Mouse (Mus musculus) forebrain, embryonic 15.5 days (tissue): ENCODE results near the gene Arhgef3. TPM values are rescaled to one million over a fixed set of nuclear protein-coding genes. Genes with fewer than 3 reads are reported as not detected.

ENCODE experiments used
- ATAC-seq: fragments of 200-750 bp; cut with Nextera tagmentation; replicated peaks from 2 replicates; pipeline ENCODE4 v1.8.0; 2017; ENCODE audit warnings: mild to moderate bottlenecking, moderate TSS enrichment, moderate library complexity
- H3K27ac ChIP-seq: fragments of 300-500 bp; sonication (generic); replicated peaks from 2 replicates; pipeline ENCODE4 v1.5.1; 2015; ENCODE audit warnings: mild to moderate bottlenecking, inconsistent platforms
- H3K27me3 ChIP-seq: fragments of 300-500 bp; sonication (generic); 2 replicates; pipeline ENCODE4 v1.6.1; 2015; ENCODE audit warnings: inconsistent platforms
- H3K36me3 ChIP-seq: fragments of 300-500 bp; sonication (generic); 2 replicates; pipeline ENCODE4 v1.6.1; 2015; ENCODE audit warnings: mild to moderate bottlenecking, inconsistent platforms
- H3K4me1 ChIP-seq: fragments of 300-500 bp; sonication (generic); 2 replicates; pipeline ENCODE4 v1.6.1; 2015; ENCODE audit warnings: inconsistent platforms
- H3K4me2 ChIP-seq: fragments of 300-500 bp; sonication (generic); replicated peaks from 2 replicates; pipeline ENCODE4 v1.6.1; 2015; ENCODE audit warnings: mild to moderate bottlenecking, inconsistent platforms
- H3K4me3 ChIP-seq: fragments of 300-500 bp; sonication (generic); 2 replicates; pipeline ENCODE4 v1.5.1; 2015; ENCODE audit warnings: mild to moderate bottlenecking, inconsistent platforms
- H3K9ac ChIP-seq: fragments of 300-500 bp; sonication (generic); replicated peaks from 2 replicates; pipeline ENCODE4 v1.6.1; 2015; ENCODE audit warnings: mild to moderate bottlenecking, inconsistent platforms
- H3K9me3 ChIP-seq: fragments of 300-500 bp; sonication (generic); 2 replicates; pipeline ENCODE4 v1.6.1; 2016; ENCODE audit warnings: inconsistent platforms
- WGBS: fragments of 180-500 bp; shearing (Covaris S2); methylation state at CpG from one replicate; pipeline ENCODE4 v1.1.7; 2015; ENCODE audit warnings: mixed read lengths; 5-methylcytosine and 5-hydroxymethylcytosine counted together
- polyA plus RNA-seq: library from polyadenylated mRNA; unstranded; fragments of >200 nt; fragmentation: Nextera tagmentation; extraction: Ambion mirVana; gene quantifications from 2 replicates; pipeline ENCODE4 v1.2.1, GENCODE M21; 2015

Gene Arhgef3
- polyA plus RNA-seq, 1 experiment from 2014 or later, result 4.9 TPM

DNA sequence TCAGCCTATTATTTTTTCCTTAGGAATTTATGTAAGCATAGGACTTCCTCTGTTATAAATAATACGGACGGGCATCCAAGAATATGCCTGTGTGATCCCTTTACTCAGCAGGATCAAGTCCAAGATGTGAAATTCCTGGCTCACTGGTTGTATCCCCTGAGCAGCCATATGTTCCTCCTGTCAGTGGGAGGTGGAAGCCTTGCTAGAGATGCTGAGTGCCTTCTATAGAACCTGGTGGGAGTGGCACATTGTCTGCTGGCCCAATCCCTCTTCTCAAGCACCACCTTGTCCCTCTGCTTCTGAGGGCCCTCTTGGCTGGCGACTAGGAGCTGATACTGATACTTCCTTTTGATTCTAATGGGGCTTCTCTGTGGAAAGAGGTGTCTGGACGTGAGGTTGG lies 155.1 kb downstream of the Arhgef3 start:
- Histone ChIP-seq H3K27me3 (no peaks in the 10 kb centered on the region), H3K36me3 (no peaks in the 10 kb centered on the region), H3K4me3 (no peak overlapping the region), H3K9ac (no peak overlapping the region), H3K4me1 (peaks cover 15% of the 10 kb centered on the region), H3K9me3 (no peaks in the 10 kb centered on the region), H3K27ac (no peak overlapping the region), H3K4me2 (no peak overlapping the region)
- 69% methylated on average over 4 of the region's 4 CpGs for WGBS
- ATAC-seq, result no peak

DNA sequence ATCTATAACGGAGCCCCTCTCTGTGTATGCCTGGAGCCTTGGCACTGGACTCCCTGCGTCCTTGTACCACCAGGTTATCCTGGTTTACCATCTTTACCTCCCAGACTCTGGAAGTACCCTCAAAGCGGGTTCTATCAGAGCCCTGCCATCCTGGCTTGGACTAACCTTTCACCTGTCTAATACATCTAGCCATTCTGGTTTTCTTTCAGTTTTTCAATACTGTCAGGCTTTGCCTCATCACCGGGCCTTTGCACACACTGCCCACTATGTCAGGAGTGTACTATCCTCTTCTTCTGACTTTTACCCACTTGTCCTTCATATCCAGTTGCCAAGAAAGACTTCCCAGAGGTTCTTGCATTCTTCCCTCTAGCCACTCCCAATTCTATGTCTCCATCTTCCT lies 155.8 kb downstream of the Arhgef3 start:
- 95% methylated on average over 4 of the region's 4 CpGs for WGBS
- H3K4me2 ChIP-seq, result no peak overlapping the region
- no peak overlapping the region for H3K9ac ChIP-seq
- H3K27me3 ChIP-seq, result no peaks in the 10 kb centered on the region
- no peak overlapping the region for H3K4me3 ChIP-seq
- no peak for ATAC-seq
- peaks cover 15% of the 10 kb centered on the region for H3K4me1 ChIP-seq
- H3K9me3 ChIP-seq, result no peaks in the 10 kb centered on the region
- no peaks in the 10 kb centered on the region for H3K36me3 ChIP-seq
- no peak overlapping the region for H3K27ac ChIP-seq

DNA sequence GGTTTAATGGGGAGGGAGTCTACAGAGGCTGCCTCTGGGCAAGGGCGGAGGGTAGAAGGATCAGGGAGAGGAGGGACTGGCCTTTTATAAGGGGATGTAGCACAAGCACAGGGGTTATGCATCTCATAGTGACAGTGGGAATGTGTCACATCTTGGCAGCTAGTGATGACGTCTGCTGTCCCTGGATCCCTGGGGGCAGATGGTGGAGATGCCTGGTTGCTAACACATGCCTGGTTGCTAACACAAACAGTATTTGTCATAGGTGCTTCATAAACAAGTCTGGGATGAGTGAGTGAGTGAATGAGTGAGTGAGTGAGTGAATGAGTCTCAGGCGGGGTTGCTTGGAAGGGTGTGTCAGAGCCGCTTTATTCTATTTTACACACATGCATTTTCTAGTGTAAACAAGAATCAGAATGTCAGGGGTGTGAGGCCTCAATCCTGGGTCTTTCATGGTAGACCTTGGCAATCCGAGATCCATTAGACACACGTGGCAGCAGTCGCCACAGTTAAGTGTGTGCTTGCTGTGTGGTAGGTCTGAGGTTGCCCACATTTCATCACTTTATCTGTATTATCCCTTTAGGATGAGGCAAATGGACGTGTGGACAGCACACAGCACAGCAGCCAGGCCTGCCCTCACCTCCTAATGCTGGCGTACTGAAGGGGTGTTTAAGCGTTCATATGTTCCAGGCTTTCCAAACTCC lies 156.8 kb downstream of the Arhgef3 start:
- ATAC-seq, result no peak
- no peaks in the 10 kb centered on the region for H3K27me3 ChIP-seq
- no peak overlapping the region for H3K4me2 ChIP-seq
- H3K4me1 ChIP-seq, result peaks cover 15% of the 10 kb centered on the region
- WGBS, result 63% methylated on average over 10 of the region's 10 CpGs
- no peak overlapping the region for H3K27ac ChIP-seq
- H3K4me3 ChIP-seq, result no peak overlapping the region
- no peaks in the 10 kb centered on the region for H3K9me3 ChIP-seq
- no peak overlapping the region for H3K9ac ChIP-seq
- H3K36me3 ChIP-seq, result no peaks in the 10 kb centered on the region

DNA sequence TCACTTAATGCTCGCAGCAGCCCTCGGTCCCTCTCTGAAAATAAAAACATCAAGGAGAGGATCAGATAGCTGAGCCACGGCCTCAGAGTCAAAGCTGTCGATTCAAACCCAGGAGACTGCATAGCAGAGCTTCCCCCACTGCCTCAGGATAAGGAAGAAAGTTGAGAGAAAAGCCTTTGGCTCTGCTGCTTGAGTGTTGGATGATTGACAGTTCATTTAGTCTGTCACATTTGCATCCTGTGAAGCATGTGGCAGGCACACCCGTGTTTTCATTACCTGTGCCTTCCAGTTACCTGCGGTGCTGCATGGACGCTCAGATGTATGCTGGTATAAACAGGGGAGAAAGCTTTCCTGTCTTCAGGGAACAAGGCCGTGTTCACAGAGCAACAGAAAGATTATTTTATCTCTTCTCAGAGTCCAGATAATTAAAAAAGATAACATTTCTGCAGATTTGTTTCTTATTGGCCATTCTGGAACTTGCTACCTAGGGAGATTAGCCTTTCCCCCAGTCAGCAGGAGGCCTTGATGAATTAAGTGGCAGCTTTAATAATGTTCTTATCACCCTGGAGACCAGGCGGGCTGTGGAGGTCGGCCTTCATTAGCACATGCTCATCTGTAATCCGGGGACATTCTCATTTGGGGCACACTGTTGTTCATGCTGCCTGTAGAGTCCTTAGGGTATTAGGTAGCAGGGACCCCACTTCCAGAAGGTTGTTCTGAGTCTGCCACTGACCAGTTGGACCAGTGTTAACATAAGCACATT lies 157.6 kb downstream of the Arhgef3 start:
- Histone ChIP-seq H3K4me3 (no peak overlapping the region), H3K4me2 (no peak overlapping the region), H3K9me3 (no peaks in the 10 kb centered on the region), H3K27ac (no peak overlapping the region), H3K36me3 (no peaks in the 10 kb centered on the region), H3K27me3 (no peaks in the 10 kb centered on the region), H3K9ac (no peak overlapping the region), H3K4me1 (peaks cover 15% of the 10 kb centered on the region)
- no peak for ATAC-seq
- WGBS, result 12% methylated on average over 11 of the region's 11 CpGs

DNA sequence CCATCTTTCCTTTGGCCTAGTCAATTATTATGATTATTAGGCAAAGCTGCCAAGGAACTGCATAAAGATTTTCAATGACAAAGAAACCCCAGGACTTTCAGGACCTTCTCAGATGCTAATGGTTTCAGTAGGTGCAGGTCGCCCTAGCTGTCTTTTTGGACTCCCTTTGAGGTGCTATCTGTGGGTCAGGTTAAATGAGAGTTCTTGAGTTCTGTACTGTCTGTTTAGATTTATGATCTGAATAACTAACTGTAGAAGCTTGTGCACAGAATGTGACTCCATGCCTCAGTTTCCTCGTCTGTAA lies 158.1 kb downstream of the Arhgef3 start:
- H3K27ac ChIP-seq, result no peak overlapping the region
- 54% methylated on average over 2 of the region's 2 CpGs for WGBS

DNA sequence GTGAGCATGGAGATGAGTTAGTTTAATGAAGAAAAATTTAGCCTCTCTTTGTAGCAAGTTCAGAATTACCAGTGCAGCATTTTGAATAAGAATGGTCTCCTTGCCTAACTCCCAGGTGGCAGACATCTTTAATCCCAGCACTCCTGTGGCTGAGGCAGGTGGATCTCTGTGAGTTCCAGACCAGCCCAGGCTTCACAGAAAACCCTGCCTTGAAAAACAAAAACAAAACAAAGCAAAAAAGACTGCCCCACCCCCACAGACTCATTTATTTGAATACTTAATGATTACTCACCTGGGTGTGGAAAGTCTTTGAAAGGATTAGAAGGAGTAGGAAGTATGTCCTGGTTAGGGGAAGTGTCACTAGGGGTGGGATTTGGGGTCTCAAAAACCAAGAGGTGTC lies 158.5 kb downstream of the Arhgef3 start:
- ATAC-seq, result no peak
- H3K9me3 ChIP-seq, result no peaks in the 10 kb centered on the region
- no peak overlapping the region for H3K27ac ChIP-seq
- no peak overlapping the region for H3K4me2 ChIP-seq
- no peaks in the 10 kb centered on the region for H3K36me3 ChIP-seq
- H3K9ac ChIP-seq, result no peak overlapping the region
- no peaks in the 10 kb centered on the region for H3K27me3 ChIP-seq
- no peak overlapping the region for H3K4me3 ChIP-seq
- peaks cover 15% of the 10 kb centered on the region for H3K4me1 ChIP-seq

More for the DNA sequence above, 158.1 kb downstream of the Arhgef3 start:
- Histone ChIP-seq H3K36me3 (no peaks in the 10 kb centered on the region), H3K4me3 (no peak overlapping the region), H3K27me3 (no peaks in the 10 kb centered on the region), H3K4me1 (peaks cover 15% of the 10 kb centered on the region), H3K9me3 (no peaks in the 10 kb centered on the region), H3K9ac (no peak overlapping the region), H3K4me2 (no peak overlapping the region)
- ATAC-seq, result no peak

DNA sequence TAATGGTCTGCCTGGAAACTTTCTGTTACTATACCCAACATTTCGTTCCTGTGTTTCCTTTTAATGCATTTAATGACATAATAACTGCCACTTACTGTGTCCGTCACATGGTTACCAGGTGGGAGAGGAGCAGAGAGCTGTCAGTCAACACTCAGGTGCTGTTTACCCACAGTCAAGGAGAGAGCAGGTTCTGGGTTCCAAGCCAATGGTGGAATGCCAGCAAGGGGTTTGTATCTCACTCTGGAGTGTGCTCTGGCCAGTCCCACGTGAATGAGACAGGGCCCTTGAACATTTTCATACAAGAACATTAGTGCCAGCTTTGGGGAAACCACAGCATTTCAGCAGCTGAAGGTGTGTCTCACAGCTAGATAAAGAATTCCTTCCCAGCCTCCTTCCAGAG lies 162.6 kb downstream of the Arhgef3 start:
- H3K36me3 ChIP-seq, result no peaks in the 10 kb centered on the region
- no peak for ATAC-seq
- 87% methylated on average over 3 of the region's 3 CpGs for whole genome bisulfite sequencing
- no peak overlapping the region for H3K9ac ChIP-seq
- H3K9me3 ChIP-seq, result no peaks in the 10 kb centered on the region
- no peak overlapping the region for H3K27ac ChIP-seq
- H3K4me1 ChIP-seq, result peaks cover 3% of the 10 kb centered on the region
- H3K4me3 ChIP-seq, result no peak overlapping the region
- H3K27me3 ChIP-seq, result no peaks in the 10 kb centered on the region
- no peak overlapping the region for H3K4me2 ChIP-seq

DNA sequence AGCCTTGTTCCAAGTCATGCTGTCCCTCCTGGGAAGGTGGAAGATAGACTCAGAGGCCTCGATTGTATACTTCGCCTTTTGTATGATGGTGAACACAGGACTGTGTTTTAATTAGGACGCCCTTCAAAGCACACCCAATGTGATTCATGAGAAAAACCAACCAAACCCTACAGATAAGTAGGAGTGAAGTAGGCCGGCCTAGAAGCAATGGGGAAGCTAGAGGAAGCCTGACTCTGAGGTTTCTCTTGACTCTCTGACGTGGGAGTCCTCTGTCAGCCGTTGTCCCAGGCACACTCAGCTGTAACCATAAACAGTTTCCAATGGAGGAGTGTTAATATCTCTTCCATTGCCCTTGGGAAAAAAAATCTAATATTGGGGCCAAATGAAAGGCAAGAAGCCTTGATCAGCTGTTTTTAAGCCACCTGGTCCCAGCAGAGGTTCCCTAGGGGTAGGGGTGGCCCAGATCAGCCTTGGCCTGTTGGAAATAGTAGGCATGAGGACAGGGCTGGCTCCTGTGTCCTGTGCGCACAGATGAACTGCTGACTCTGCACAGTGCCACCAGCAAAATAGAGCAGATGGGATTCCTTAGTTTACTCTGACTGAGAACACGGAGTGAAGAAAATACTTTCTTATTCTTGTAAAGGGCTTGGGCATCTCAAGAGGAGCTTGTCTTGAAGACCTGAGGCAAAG lies 165.6 kb downstream of the Arhgef3 start:
- Histone ChIP-seq H3K27ac (no peak overlapping the region), H3K4me2 (no peak overlapping the region), H3K9ac (no peak overlapping the region), H3K36me3 (no peaks in the 10 kb centered on the region), H3K27me3 (no peaks in the 10 kb centered on the region), H3K4me3 (no peak overlapping the region), H3K4me1 (no peaks in the 10 kb centered on the region), H3K9me3 (no peaks in the 10 kb centered on the region)
- 87% methylated on average over 8 of the region's 8 CpGs for whole genome bisulfite sequencing
- ATAC-seq, result no peak

DNA sequence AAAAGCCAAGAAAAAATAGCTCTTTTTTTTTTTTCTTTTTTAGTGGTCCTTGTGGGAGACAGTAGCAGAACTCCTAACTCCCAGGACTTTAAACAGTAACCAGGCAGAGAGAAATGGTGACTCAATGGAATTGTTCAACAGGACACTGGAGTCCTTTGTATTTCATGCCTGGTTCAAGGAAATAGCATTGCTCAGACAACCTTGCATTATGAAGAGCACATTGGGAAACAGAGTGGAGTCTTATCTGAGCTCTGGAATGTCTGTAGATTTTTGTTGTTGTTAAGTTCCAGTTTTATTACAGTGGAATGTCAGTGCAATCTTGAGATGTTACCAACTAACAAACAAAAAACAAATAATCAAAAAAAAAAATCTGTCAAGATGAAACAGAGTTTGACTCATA lies 169.3 kb downstream of the Arhgef3 start:
- Histone ChIP-seq H3K27ac (no peak overlapping the region), H3K4me2 (no peak overlapping the region), H3K9me3 (no peaks in the 10 kb centered on the region), H3K4me1 (no peaks in the 10 kb centered on the region), H3K4me3 (no peak overlapping the region), H3K9ac (no peak overlapping the region), H3K27me3 (no peaks in the 10 kb centered on the region), H3K36me3 (no peaks in the 10 kb centered on the region)
- ATAC-seq, result no peak

DNA sequence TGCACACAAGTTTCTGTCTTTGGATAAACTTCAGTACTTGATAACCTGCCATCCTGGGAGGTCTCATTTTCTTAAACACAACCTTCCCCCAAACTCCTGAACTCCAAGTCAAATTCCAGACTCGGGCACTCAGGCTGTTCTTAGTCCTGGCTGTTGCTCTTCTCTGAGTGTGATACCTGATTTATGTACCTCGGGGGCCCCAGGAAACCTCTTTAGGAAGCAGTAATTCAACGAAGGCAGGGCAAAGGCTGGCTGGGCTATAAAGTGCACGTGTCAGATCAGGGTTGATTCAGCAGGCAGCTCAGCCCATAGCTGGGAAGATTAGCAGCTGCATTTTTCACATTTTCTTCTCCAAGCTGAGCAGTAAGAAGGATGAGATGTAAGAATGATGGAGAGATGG lies 171.5 kb downstream of the Arhgef3 start:
- H3K9ac ChIP-seq, result no peak overlapping the region
- no peak overlapping the region for H3K4me3 ChIP-seq
- no peak for ATAC-seq

DNA sequence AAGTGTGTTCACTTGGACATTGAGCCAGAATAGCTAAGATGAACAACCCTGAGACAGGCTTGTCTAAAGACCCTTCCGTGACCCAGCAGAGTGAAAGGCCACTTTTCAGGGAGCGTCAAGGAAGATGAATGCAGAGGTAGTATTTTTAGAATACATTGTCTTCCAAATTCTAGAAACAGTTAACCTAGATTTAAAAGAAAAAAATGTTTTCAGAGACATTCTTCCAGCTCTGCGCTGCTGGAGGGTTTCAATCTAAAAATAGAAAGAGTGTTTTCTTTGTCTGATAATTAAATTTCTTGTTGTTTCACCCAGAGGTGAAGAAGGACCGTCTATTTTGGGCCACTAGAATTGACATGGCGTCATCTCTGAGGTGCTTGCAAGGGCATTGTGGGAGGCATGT lies 174.4 kb downstream of the Arhgef3 start:
- no peak for ATAC-seq
- Histone ChIP-seq H3K4me1 (no peaks in the 10 kb centered on the region), H3K36me3 (no peaks in the 10 kb centered on the region), H3K9ac (no peak overlapping the region), H3K27me3 (no peaks in the 10 kb centered on the region), H3K4me3 (no peak overlapping the region), H3K9me3 (no peaks in the 10 kb centered on the region), H3K4me2 (no peak overlapping the region), H3K27ac (no peak overlapping the region)
- WGBS, result 83% methylated on average over 5 of the region's 5 CpGs

More for the DNA sequence above, 171.5 kb downstream of the Arhgef3 start:
- WGBS, result 70% methylated on average over 4 of the region's 4 CpGs
- Histone ChIP-seq H3K27ac (no peak overlapping the region), H3K27me3 (no peaks in the 10 kb centered on the region), H3K4me2 (no peak overlapping the region), H3K4me1 (no peaks in the 10 kb centered on the region), H3K9me3 (no peaks in the 10 kb centered on the region), H3K36me3 (no peaks in the 10 kb centered on the region)

DNA sequence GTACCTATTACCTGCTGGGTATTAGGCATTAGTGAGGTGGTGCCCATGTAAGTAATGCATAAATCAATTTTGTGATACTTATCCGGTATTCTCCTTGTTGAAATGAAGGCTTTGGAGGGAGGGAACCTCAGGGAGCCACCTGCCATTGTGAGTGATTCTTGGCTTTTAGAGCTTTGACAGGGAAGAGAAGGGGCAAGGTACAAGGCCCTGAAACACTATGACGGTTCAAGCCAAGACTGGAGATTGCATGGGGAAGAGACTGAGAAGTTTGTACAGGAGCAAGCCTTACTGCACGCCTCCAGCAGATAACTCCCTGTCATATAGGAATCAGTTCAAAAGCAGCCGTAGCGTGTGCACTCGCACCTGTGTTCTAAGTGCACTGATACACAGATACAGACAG lies 177.4 kb downstream of the Arhgef3 start:
- 85% methylated on average over 6 of the region's 6 CpGs for WGBS
- H3K9ac ChIP-seq, result no peak overlapping the region
- H3K27ac ChIP-seq, result no peak overlapping the region
- no peak overlapping the region for H3K4me3 ChIP-seq
- H3K27me3 ChIP-seq, result no peaks in the 10 kb centered on the region
- no peak for ATAC-seq
- no peaks in the 10 kb centered on the region for H3K9me3 ChIP-seq
- no peaks in the 10 kb centered on the region for H3K4me1 ChIP-seq
- H3K4me2 ChIP-seq, result no peak overlapping the region
- no peaks in the 10 kb centered on the region for H3K36me3 ChIP-seq
